Mouse (Mus musculus): ENCODE data around the gene Ehd2. TPM values are rescaled to one million over a fixed set of nuclear protein-coding genes. Genes with fewer than 3 reads are reported as not detected.

Gene Ehd2
- total RNA-seq, 2 experiments from 2014 or later: 8.6 to 14.0 TPM

GRCm38 (mm10) chr7:15914252-15914651 is 53.1 kb downstream of the Ehd2 start:
- DNase-seq (ENCODE audit: low spot score in 2 of 2): peak in 1 of 2 experiments; percentile 64

GRCm38 (mm10) chr7:15912183-15912582 is 55.2 kb downstream of the Ehd2 start:
- peak; percentile 80 to 84 for DNase-seq (ENCODE audit: low spot score in 2 of 2)

- no peak for DNase-seq (ENCODE audit: low spot score in 2 of 2)
These were observed 56.8 kb downstream of the Ehd2 start for GRCm38 (mm10) chr7:15910521-15910920.

- no peak for DNase-seq (ENCODE audit: low spot score in 2 of 2)
These were observed 59.3 kb downstream of the Ehd2 start for GRCm38 (mm10) chr7:15907971-15908590.

GRCm38 (mm10) chr7:15906602-15907001 is 60.8 kb downstream of the Ehd2 start:
- no peak for DNase-seq (ENCODE audit: low spot score in 2 of 2)

GRCm38 (mm10) chr7:15905861-15906260 is 61.5 kb downstream of the Ehd2 start:
- no peak for DNase-seq (ENCODE audit: low spot score in 2 of 2)

- DNase-seq (ENCODE audit: low spot score in 2 of 2): no peak
These were observed 65.9 kb downstream of the Ehd2 start for GRCm38 (mm10) chr7:15901366-15902048.

Other genes with a start within 250 kb of the Ehd2 start
- not detected for gene Obox5, start 217.4 kb downstream of the Ehd2 start, total RNA-seq (2021)
- not detected for gene Obox6, start 127.9 kb downstream of the Ehd2 start, total RNA-seq (2021)
- gene Crx, start 87.6 kb downstream of the Ehd2 start, total RNA-seq (2021): not detected
- under 1 TPM in 1 of 2 experiments, not detected in 1; 0.23 TPM for gene Crxos, start 85.0 kb downstream of the Ehd2 start, total RNA-seq (2021)
- 1,000 to 10,000 TPM; 1,327 to 1,522 TPM for gene Selenow, start 45.2 kb downstream of the Ehd2 start, total RNA-seq (2021)
- 100 to 1,000 TPM; 126 to 135 TPM for gene Nop53, start 21.5 kb downstream of the Ehd2 start, total RNA-seq (2021)
- 10 to 100 TPM; 19.3 to 21.1 TPM for gene Bicra, start 80.4 kb upstream of the Ehd2 start, total RNA-seq (2021)
- gene Zfp541, start 94.2 kb upstream of the Ehd2 start, total RNA-seq (2021): under 1 TPM; 0.40 to 0.43 TPM
- 100 to 1,000 TPM; 191 to 195 TPM for gene Napa, start 130.9 kb upstream of the Ehd2 start, total RNA-seq (2021)
- gene Kptn, start 152.3 kb upstream of the Ehd2 start, total RNA-seq (2021): 10 to 100 TPM; 33.3 to 39.1 TPM
- 100 to 1,000 TPM; 282 to 292 TPM for gene Slc8a2, start 162.3 kb upstream of the Ehd2 start, total RNA-seq (2021)
- 10 to 100 TPM; 36.2 to 41.5 TPM for gene Meis3, start 207.5 kb upstream of the Ehd2 start, total RNA-seq (2021)